Mouse (Mus musculus) liver, embryonic 14.5 days (tissue): ENCODE data around the gene Catsperz. TPM values are rescaled to one million over a fixed set of nuclear protein-coding genes. Genes with fewer than 3 reads are reported as not detected.

ENCODE experiments used
- ATAC-seq: fragments of 200-750 bp; cut with Nextera tagmentation; 2 replicates; pipeline ENCODE4 v1.8.0; 2017; ENCODE audit warnings: moderate number of reproducible peaks, mild to moderate bottlenecking, moderate library complexity; ENCODE audit not compliant: insufficient read depth
- DNase-seq, 3 experiments: peaks; one replicate each; pipeline ENCODE4 v3.0.0-alpha.2; 2012 to 2013; ENCODE audit warnings: low read depth in 3 of 3, low spot score in 3 of 3
- H3K27ac ChIP-seq: fragments of 300-500 bp; sonication (generic); 2 replicates; pipeline ENCODE4 v1.5.1; 2014; ENCODE audit warnings: moderate library complexity, mild to moderate bottlenecking, control low read depth, inconsistent platforms
- H3K27me3 ChIP-seq: fragments of 300-500 bp; sonication (generic); 2 replicates; pipeline ENCODE4 v1.6.1; 2014; ENCODE audit warnings: mild to moderate bottlenecking, low read length, moderate library complexity; ENCODE audit not compliant: control insufficient read depth, insufficient read depth
- H3K36me3 ChIP-seq: fragments of 300-500 bp; sonication (generic); replicated peaks from 2 replicates; pipeline ENCODE4 v1.6.1; 2014; ENCODE audit warnings: low read depth; ENCODE audit not compliant: control insufficient read depth, insufficient read depth
- H3K4me1 ChIP-seq, 2 experiments: fragments of 200-500 bp in 1 of 2; fragments of 300-500 bp in 1 of 2; sonication (generic) in 1 of 2; replicated peaks; 2 replicates each; pipeline ENCODE4 v1.6.1; 2012 to 2014; ENCODE audit warnings: antibody characterized with exemption in 1 of 2, inconsistent platforms in 1 of 2, low read length in 1 of 2; ENCODE audit not compliant: control insufficient read depth in 2 of 2, insufficient read depth in 2 of 2
- H3K4me2 ChIP-seq: fragments of 300-500 bp; sonication (generic); 2 replicates; pipeline ENCODE4 v1.6.1; 2014; ENCODE audit warnings: low read depth, mild to moderate bottlenecking, control low read depth, moderate library complexity
- H3K4me3 ChIP-seq, 2 experiments: fragments of 200-500 bp in 1 of 2; fragments of 300-500 bp in 1 of 2; sonication (generic) in 1 of 2; 2 replicates each; pipeline ENCODE4 v1.5.1; 2012 to 2014; ENCODE audit warnings: low read depth in 2 of 2, low read length in 2 of 2, mild to moderate bottlenecking in 2 of 2, control low read depth in 1 of 2, inconsistent platforms in 1 of 2, moderate library complexity in 1 of 2; ENCODE audit not compliant: insufficient read depth in 1 of 2
- H3K9ac ChIP-seq: fragments of 300-500 bp; sonication (generic); replicated peaks from 2 replicates; pipeline ENCODE4 v1.6.1; 2014; ENCODE audit warnings: mild to moderate bottlenecking, control low read depth, moderate library complexity
- H3K9me3 ChIP-seq: fragments of 300-500 bp; sonication (generic); 2 replicates; pipeline ENCODE4 v1.6.1; 2016; ENCODE audit warnings: low read length, mixed read lengths; ENCODE audit not compliant: control insufficient read depth
- CTCF ChIP-seq: IDR thresholded peaks from 2 replicates; pipeline ENCODE4 v1.5.1; 2016; ENCODE audit warnings: antibody characterized with exemption, low read depth, control low read depth
- EP300 ChIP-seq: IDR thresholded peaks from 2 replicates; pipeline ENCODE4 v1.6.1; 2016; ENCODE audit warnings: antibody characterized with exemption, low read depth
- WGBS: fragments of 180-500 bp; shearing (Covaris S2); extraction: QIAGEN DNeasy Blood & Tissue Kit; methylation state at CpG from one replicate; pipeline ENCODE4 v1.1.7; 2014; ENCODE audit not compliant: insufficient replicate concordance; 5-methylcytosine and 5-hydroxymethylcytosine counted together
- polyA plus RNA-seq, 2 experiments: library from polyadenylated mRNA; depleted of rRNA in 1 of 2; stranded (reverse) in 1 of 2; unstranded in 1 of 2; fragments of >200 nt; fragmentation: Nextera tagmentation in 1 of 2; extraction: Ambion mirVana in 1 of 2; gene quantifications; 2 replicates each; pipeline versions ENCODE4 v1.2.1 to v1.2.3; 2012 to 2014

Gene Catsperz
- polyA plus RNA-seq, 2 experiments: 0.16 to 0.28 TPM

DNA sequence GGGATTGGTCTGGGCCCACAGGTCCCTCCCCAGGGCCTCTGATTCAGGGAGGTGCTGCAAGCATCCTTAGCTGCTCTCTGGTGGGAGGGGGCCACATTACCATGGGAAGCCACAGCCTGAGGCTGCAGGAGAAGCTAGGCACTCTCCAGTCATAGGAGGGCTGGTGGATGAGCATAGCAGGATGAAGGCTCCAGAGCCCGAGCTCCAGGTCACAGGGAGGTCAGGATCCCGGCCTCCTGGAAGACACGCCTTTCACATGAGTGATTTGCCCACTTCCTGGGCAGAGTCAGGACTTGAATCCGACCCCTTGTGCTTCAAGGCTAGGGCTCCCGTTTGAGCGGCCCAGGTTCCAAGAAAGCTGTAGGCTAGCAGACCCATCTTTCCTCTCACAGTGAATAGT, 46.5 kb upstream of the Catsperz start:
- no peak overlapping the region for H3K9ac ChIP-seq
- no peak overlapping the region for H3K4me2 ChIP-seq

DNA sequence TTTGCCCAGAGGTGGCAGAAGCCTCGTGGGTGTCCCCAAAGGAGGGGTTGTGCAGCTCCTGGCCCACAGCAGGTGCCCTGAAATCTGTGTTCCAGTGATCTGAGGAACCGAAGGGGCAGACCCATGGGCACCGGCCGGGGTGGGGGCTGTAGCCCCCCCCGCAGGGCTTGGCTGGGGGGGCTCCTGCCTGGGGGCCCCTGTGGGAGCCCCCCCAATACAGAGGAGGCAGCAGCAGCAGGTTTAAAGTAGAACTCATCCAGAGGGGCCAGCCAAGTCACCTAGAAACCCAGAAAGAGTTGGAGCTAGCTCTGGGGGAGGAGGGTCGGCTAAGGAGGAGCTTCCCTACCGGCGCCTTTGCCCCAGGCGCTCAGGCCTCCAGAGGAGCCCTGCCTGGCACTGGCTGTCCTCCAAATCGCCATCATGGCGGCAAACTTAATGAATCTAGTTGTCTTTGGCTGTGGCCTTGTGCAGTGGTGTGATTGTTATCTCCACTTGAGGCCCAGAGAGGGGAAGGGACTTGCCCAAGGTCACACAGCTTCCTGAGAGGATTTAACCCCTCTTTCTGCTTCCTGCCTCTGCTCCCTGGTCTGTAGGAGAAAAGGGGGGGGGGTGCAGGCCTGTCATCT, 45.4 kb upstream of the Catsperz start:
- Histone ChIP-seq H3K27ac (no peak overlapping the region), H3K4me2 (peak overlapping the region; percentile 91), H3K9ac (no peak overlapping the region; the same call in none of the 2 replicates), H3K4me3 (peak overlapping the region in 1 of 2 experiments; percentile 66; a peak in 2 of 4 replicates), H3K27me3 (peaks cover 3% of the 10 kb centered on the region; the same call in 1 of the 2 replicates), H3K4me1 (peaks cover 24% of the 10 kb centered on the region in 2 experiments), H3K9me3 (no peaks in the 10 kb centered on the region), H3K36me3 (no peaks in the 10 kb centered on the region)
- WGBS: 27% methylated on average over 11 of the region's 11 CpGs
- ATAC-seq (no peak), DNase-seq (no peak)
- TF ChIP-seq CTCF: no peak
- TF ChIP-seq EP300: no peak

More for the DNA sequence above, 46.5 kb upstream of the Catsperz start:
- TF ChIP-seq CTCF (no peak), EP300 (no peak)
- Histone ChIP-seq H3K27me3 (peaks cover 3% of the 10 kb centered on the region; the same call in 1 of the 2 replicates), H3K9me3 (no peaks in the 10 kb centered on the region), H3K4me1 (peaks cover 24 to 27% of the 10 kb centered on the region in 2 experiments), H3K36me3 (peaks cover under 1% of the 10 kb centered on the region; the same call in 1 of the 2 replicates), H3K4me3 (no peak overlapping the region), H3K27ac (no peak overlapping the region)
- WGBS: 52% methylated on average over 6 of the region's 6 CpGs
- ATAC-seq (no peak), DNase-seq (no peak)

- DNase-seq (no peak), ATAC-seq (peak; percentile 76)
- Histone ChIP-seq H3K4me3 (peak overlapping the region; percentile 53 to 66), H3K4me1 (peaks cover 24% of the 10 kb centered on the region in 2 experiments), H3K27ac (no peak overlapping the region), H3K36me3 (no peaks in the 10 kb centered on the region), H3K27me3 (peaks cover 3% of the 10 kb centered on the region; the same call in 1 of the 2 replicates), H3K4me2 (peak overlapping the region; percentile 91), H3K9me3 (no peaks in the 10 kb centered on the region), H3K9ac (peak overlapping the region; percentile 64)
- TF ChIP-seq CTCF (peak; percentile 79), EP300 (no peak)
- 1% methylated on average over 55 of the region's 55 CpGs for WGBS
These were observed 44.6 kb upstream of the Catsperz start for GRCm38 (mm10) chr19:6969665-6970381.

DNA sequence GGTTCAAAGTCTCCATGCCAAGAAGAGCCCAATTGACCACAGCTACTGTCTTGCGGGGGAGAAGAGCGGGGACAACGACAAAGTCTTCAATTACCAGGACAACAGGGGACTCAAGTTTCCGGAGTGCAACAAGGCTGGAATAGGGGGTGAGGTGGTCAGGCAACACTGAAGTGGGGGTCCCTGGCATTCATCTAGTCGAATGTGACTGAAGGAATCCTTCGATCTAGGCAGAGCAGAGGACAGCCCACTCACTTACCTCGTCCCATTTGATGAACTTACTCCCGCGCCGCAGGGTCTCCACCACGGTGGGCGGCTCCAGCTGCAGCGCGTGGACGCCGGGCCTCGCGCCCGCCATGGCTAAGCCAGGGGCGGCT, 44.1 kb upstream of the Catsperz start:
- Histone ChIP-seq H3K9ac (peak overlapping the region; percentile 64), H3K27ac (no peak overlapping the region), H3K36me3 (no peaks in the 10 kb centered on the region), H3K4me1 (peaks cover 24% of the 10 kb centered on the region in 2 experiments), H3K9me3 (no peaks in the 10 kb centered on the region), H3K4me3 (peak overlapping the region; percentile 53 to 66), H3K27me3 (peaks cover 3% of the 10 kb centered on the region; the same call in 1 of the 2 replicates), H3K4me2 (peak overlapping the region; percentile 91)
- DNase-seq (no peak), ATAC-seq (no peak)
- no peak for TF ChIP-seq CTCF
- TF ChIP-seq EP300: no peak
- WGBS: under 1% methylated on average over 20 of the region's 20 CpGs
